Comparison of ENCODE assay signal across 7 mouse cellular contexts in genomic region chr13:16763746-16764145, GRCm38 (mm10).
DNase-seq lines count a peak whose midpoint lies in the region; TF ChIP-seq lines count a peak whose summit lies in the region.

No protein-coding gene starts in this region.

- H3K9me3 ChIP-seq in ES-E14 (ENCODE audit: control insufficient read depth, insufficient read depth, low read depth, low read length) = no peaks in the 10 kb centered on the region

- TF ChIP-seq CTCF in brain, embryonic 14.5 days (IDR thresholded peaks at IDR 0.05; ENCODE audit: borderline replicate concordance, extremely low read depth, insufficient read depth, insufficient read length) = peak; percentile 76; the same call in 1 of the 2 replicates
- peak; percentile 77 for TF ChIP-seq CTCF in left cerebral cortex, adult 2 months (IDR thresholded peaks at IDR 0.05)

- H3K27ac ChIP-seq in ES-E14 (ENCODE audit: insufficient read depth, low read depth, low read length, poor library complexity, severe bottlenecking) = no peak overlapping the region
- H3K27ac ChIP-seq in left cerebral cortex, adult 2 months = no peak overlapping the region

- H3K4me1 ChIP-seq in ES-E14 (ENCODE audit: control insufficient read depth in 2 of 2, insufficient read depth in 2 of 2, low read length in 2 of 2, poor library complexity in 1 of 2) = no peaks in the 10 kb centered on the region; a peak in 1 of 4 replicates

- H3K4me3 ChIP-seq in ES-E14 (ENCODE audit: insufficient read depth in 1 of 2, low read depth in 1 of 2, low read length in 2 of 2, poor library complexity in 1 of 2, severe bottlenecking in 1 of 2) = no peak overlapping the region
- H3K4me3 ChIP-seq in left cerebral cortex, adult 2 months = no peak overlapping the region

- intact Hi-C loops in left cerebral cortex, adult 2 months (cut with DNase I) = loop anchor here (5.0 to 10.0 kb wide), 3 partner anchors 261 to 741 kb away; no protein-coding TSS in a partner anchor

- DNase-seq in layer of hippocampus, adult 11-12 months (ENCODE audit: low spot score) = peak; percentile 60
- DNase-seq in layer of hippocampus, adult 9-10 months (ENCODE audit: low spot score) = no peak
- DNase-seq in ES-E14 (ENCODE audit: low read depth, low spot score) = peak; percentile 50
- DNase-seq in brain, embryonic 14.5 days (ENCODE audit: low read depth) = peak; percentile 80
- DNase-seq in frontal cortex, postnatal 25 days (ENCODE audit: low spot score in 2 of 2) = peak; percentile 16 to 30
- peak; percentile 40 to 43 for DNase-seq in left cerebral cortex, adult 2 months (ENCODE audit: extremely low spot score in 1 of 2, low spot score in 2 of 2)
- peak; percentile 13 for DNase-seq in retina, adult 2 months (ENCODE audit: low read depth, low spot score)

- no peak for TF ChIP-seq POLR2A in brain, embryonic 14.5 days (IDR thresholded peaks at IDR 0.05; ENCODE audit: borderline replicate concordance, extremely low read depth, insufficient read depth, insufficient read length, poor library complexity, severe bottlenecking)

- no peaks in the 10 kb centered on the region for H3K36me3 ChIP-seq in ES-E14 (ENCODE audit: control insufficient read depth, insufficient read depth, low read length, poor library complexity, severe bottlenecking)

- in situ Hi-C loops in ES-E14 (cut with MboI; ENCODE audit: low sequenced_read_pairs in 2 of 2, unreplicated experiment in 2 of 2) = loop anchor here in 1 of 2 experiments (25.0 kb wide), 1 partner anchor 751 kb away; the partner anchor contains the start of gene Inhba

- no peak overlapping the region for H3K9ac ChIP-seq in ES-E14 (ENCODE audit: insufficient read depth, low read depth, low read length, poor library complexity, severe bottlenecking)

TF ChIP-seq in ES-E14, 5 proteins besides CTCF, POLR2A, EP300 and RAD21:
- TF ChIP-seq HCFC1 (IDR thresholded peaks at IDR 0.05; ENCODE audit: borderline replicate concordance, insufficient read depth, low read length) (no peak), MAFK (IDR thresholded peaks at IDR 0.05; ENCODE audit: insufficient read depth, low read depth, low read length) (no peak), ZC3H11A (IDR thresholded peaks at IDR 0.05; ENCODE audit: borderline replicate concordance, low read depth, low read length) (peak; percentile 52), CHD2 (IDR thresholded peaks at IDR 0.05; ENCODE audit: low read depth, low read length) (no peak), ZNF384 (IDR thresholded peaks at IDR 0.05; ENCODE audit: low read depth, low read length) (peak; percentile 67; the same call in 1 of the 2 replicates)
